Mouse (Mus musculus): ENCODE measurements around the gene Pard3b. TPM values are rescaled to one million over a fixed set of nuclear protein-coding genes. Genes with fewer than 3 reads are reported as not detected.

The Pard3b gene
- total RNA-seq, 2 experiments from 2014 or later, result 12.1 to 15.6 TPM

DNA sequence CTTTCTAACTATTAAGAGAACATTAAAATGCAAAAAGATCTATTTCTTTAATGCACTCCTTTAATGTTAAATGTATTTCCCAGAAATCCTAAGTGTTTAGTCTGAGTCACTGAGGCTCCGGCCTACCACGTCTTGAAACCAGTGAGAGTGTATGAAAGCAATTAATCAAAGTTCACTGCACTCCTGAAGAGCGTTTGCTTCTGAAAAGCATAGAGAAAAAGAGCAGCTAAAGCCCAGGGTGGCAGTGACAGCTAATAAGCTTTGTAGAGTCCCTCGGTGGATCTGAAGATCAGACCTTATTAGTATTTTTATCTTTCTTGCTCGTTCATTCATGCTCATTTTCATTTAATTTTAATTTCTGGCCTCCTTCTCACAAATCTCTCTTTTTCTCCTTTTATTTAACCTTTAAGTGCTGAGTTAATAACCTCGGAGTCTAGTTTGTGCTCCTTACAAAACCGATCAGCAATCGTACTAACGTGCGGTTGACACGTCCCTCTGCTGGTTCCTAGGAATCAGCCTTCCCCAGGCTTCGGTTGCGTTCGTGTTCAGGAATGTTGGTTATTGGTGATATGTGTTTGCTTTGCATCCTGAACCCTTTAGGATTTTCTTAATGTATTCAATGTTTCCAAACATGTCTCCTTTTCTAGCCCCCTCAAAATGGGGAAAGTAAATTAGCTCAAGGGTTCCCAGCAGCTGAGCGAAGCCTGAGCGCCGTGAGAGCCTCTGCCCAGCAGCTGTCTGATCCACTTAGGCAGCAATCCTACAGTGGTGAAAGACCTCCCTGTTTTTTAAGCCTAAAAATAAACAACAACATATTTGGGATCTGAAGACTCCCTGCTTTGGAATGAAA lies 790.9 kb downstream of the Pard3b start:
- DNase-seq, result no peak
- intact Hi-C loops (cut with DNase I), result no loop called here

DNA sequence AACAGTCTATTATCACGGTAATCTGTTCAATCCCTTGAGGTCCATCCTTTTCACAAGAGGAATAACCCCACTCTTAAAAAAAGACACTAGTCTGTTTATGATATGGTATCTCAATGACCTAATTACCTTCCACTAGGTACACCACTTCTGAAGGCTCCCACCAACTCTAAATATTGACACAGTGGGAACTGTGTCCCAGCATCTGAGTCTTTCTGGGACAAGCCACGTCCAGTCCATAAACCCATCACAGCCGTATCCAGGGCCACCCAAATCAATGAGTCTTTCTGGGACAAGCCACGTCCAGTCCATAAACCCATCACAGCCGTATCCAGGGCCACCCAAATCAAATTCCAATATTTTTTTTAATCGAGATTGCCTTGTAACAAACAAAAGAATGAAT lies 792.4 kb downstream of the Pard3b start:
- intact Hi-C loops (cut with DNase I), result no loop called here
- DNase-seq, result no peak

DNA sequence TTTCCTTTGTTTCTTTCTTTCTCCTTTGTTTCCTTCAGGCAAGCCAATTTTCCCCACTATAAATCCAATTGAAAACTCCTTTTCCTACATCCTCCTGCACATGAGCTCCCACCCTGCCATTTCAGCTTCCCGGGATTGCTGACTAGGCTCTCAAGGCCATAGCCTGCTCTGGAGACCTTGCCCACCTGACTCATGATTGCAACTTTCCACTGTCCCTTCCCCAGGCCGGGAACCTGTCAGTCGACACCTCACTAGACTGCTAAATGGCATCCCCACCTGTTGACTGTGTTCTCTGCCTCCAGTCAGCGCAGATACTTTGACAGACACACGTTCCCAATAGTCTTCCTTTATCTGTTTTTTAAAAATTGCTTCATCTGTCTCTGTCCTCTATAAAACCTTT lies 795.3 kb downstream of the Pard3b start:
- DNase-seq, result no peak
- intact Hi-C loops (cut with DNase I), result no loop called here

DNA sequence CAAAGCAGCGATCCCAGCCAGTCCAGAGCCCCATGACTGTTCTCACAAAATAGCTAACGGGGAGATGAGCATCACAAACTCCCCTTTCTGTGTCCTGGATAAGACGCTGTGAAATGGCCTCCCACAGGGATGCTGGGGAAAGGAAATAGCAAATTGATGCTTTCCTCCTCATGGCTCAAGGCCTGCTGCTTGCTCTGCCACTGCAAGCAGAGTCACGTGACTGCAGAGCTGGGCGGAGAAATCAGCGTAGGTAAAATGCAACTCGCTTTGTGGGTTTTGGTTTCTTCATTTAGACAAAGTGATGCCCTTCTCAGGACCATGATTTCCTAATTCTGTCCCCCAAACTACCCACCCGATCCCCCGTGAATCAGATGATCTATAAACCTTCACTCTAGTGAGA lies 797.2 kb downstream of the Pard3b start:
- intact Hi-C loops (cut with DNase I), result no loop called here
- DNase-seq, result no peak

DNA sequence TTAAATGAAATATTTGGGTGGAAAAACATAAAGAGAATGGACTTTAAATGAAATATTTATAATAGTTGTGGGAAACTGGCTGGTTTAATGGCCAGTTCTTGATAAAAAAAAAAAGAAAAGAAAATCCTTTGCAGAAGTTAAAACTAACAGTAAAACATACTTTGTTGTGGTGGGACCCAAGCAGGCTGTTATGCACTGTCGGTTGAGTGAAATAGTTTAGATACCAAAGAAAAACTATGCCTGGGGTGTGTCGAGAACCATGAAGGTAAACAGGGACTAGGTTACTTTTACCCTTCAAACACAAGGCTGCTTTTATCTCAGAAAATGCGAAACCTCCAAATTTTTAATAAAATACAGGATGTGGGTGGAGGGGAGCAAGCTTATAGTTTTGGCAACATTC lies 797.7 kb downstream of the Pard3b start:
- intact Hi-C loops (cut with DNase I), result no loop called here

DNA sequence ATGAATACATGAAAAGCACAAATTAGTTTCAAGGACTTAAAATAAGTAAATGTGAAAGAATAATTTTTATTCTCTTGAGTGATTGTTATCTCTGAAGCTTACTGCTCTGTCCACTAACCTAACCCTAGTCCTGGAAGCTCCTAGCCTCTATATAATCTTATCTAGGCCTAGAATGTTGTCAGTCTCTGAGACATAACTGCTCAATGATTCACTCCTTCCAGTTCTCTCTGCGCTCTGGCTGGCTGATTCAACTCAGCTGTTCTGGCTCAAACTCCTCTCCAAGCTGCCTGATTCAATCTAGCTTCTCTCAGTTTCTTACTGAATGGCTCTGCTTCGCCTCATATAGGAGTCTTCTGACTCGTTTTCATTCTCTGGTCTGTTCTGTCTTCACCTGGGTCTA lies 798.9 kb downstream of the Pard3b start:
- no peak for DNase-seq
- intact Hi-C loops (cut with DNase I), result no loop called here

More for the DNA sequence above, 797.7 kb downstream of the Pard3b start:
- DNase-seq, result no peak

DNA sequence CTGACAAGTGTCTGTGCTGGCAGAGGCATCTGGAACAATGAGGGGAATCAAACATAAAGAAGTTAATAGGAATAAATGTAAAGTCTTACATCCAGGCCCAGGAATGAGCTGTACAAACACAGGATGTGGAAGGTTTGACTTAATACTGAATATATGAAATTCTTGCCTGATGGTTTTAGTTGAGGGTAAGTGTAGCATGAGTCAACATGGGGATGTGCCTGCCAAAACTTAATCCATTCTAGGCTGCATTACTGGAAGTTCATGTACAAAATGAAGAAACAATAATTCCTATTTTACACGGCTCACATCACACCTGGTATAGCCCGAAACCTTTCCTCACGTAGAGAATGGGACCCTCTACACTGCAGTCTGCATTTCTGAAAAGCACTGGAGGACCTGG lies 805.8 kb downstream of the Pard3b start:
- intact Hi-C loops (cut with DNase I), result no loop called here
- no peak for DNase-seq

DNA sequence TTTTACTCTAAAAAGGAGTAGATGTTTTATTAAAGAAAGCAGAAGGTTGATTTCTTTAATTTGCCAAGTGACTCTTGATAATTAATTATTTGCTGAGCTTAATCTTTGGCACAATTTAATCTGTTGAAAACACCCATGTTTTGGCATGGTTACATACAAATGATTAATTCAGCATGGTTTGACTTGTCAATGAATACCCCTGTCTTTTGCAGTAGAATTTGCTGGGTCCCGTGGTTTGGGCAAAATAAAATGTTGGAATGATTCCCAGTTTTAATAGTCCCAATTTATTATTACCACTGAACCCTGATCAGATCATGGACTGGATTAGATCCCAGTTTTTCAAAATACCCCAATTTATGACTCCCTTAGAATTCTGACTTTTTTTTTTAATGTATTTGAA lies 808.2 kb downstream of the Pard3b start:
- no peak for DNase-seq
- intact Hi-C loops (cut with DNase I), result no loop called here

DNA sequence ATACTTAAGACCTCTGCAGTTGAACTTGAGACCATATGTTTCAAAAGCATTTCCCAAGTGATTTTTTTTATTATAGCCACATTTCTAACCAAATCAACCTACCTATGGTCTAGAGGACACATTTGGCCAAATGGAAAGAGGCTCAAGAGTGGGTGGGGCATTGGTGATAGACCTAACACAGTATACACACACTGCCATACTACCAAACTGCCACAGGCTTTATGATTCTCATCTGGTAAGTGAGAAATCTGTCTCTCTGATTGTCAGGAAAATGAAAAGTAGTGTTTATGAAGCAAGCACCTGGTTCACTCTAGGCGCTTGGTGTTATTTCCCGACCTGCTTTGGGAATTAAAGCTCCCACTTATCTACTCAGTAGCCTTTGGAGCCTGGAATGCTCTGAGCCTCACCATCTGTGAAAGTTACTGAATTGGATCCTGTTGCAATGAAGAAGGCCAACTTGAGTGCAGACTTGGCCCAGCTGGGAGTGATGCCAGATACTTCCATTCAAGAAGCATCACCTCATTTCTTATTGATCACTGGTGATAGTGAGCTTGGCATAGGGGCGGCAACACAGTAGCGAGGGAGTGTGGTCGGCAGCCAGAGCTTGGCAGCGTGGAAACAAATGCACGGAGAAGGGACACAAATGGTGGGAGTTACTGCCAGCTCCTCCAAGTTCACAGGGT lies 810.7 kb downstream of the Pard3b start:
- peak in 1 of 2 experiments; percentile 5 for DNase-seq
- intact Hi-C loops (cut with DNase I), result no loop called here

DNA sequence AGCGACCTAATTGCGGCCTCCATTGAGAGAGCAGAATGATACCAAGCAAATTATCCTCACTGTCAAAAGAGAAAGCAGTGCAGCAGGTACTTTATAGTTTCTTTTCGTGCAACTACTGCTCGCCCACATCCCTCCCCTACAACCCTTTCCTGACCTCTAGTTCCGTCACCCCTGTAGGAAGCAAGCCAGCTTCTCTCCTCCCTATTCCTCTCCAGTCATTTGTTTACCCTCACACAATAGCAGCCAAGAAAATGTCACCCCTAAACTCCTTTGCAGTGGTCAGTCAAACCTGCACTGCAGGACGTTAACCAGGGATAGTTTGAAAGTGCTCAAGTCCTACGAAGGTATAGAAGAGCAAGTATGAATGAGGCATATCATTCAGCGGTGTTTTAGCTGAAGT lies 826.9 kb downstream of the Pard3b start:
- no peak for DNase-seq
- intact Hi-C loops (cut with DNase I), result no loop called here

DNA sequence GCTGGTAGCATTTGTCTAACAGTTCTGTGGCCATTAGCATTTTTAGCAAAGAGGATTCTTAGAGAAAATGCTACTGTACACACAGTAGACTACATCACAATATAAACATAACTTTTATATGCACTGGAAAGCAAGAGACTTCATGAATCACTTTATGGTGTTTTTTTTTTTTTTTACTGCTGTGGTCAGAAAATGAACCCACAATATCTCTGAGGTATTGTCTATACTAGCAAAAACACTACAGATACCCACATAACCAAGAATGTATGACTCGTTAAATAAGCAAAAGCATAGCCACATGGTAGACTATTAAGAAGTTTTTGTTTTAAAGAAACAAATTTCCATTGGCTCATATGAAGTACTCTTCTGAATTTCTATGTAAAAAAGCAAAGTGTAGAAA lies 827.9 kb downstream of the Pard3b start:
- DNase-seq, result no peak
- intact Hi-C loops (cut with DNase I), result no loop called here

DNA sequence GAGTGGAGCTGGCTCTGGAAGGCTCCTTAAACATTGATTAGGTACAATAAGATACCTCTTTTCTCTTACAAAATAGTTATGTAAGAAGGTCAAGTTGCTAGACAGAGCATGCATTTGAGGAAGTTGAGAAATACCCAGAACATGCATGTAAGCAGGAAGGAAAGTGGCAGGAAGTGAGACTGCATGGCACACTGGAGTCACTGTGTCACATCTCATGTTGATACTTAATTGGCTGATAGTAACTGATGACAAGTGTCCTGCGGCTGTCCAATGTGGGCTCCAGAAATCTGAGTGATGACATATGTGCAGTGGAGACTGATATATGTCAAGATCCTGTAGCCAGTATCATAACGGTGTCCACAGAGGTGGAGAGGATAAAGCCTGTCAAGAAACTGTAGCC lies 844.4 kb downstream of the Pard3b start:
- intact Hi-C loops (cut with DNase I), result no loop called here
- no peak for DNase-seq

DNA sequence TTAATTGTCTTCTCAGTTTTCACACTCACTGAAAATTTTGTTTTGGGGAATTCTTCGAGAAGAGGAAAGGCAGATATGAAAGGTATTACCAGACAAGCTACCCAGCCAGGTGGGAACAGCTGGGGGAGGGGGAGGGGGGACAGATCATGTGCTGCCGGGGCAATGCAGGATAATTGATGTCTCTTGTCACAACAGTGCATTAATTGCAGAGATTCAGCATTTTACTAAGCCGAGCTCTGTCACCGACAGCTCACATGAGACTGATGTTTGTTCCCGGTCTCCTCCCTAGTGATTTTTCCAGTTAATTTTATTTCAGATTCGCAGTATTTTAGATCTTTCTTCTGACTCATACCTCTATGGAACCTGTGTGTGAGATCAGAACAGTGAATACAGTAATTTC lies 850.2 kb downstream of the Pard3b start:
- intact Hi-C loops (cut with DNase I), result no loop called here
- DNase-seq, result no peak

DNA sequence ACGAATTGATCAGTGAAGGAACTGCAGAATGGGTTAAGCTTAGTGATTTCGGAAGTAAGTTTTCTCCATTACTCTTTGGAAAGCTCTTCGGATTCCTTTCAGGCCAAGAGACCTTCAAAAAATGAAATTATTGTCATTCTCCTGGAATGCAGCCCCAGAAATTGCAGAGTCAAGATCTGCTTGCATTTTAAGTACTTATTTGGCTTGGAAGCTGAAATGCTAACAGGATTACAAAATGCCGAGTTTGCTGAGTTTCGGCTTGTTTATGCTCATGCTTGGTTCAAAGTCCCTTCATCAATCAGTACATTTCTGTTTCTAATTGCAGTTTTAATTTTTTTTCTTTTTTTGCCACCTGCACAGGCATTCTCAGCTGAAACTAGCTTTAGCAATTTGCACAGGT lies 860.5 kb downstream of the Pard3b start:
- intact Hi-C loops (cut with DNase I), result no loop called here
- no peak for DNase-seq

DNA sequence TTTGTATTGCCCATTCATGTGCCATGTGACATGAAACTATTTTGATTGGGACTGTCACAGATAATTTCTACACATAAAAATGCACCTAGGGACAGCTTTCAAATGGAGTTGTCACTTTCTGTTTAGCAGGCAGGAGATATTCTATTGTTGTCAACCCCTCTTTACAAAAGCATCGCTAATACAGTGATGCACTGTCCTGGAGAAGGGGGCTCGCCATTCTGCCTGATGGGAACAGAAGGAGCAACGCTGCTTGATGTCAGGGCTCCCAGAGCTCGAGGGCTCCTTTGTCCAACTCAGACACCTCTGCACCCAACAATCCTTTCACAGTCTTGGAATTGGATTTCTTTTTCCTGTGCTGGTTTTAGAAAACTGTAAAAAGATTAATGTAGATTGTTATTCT lies 871.9 kb downstream of the Pard3b start:
- intact Hi-C loops (cut with DNase I), result no loop called here
- DNase-seq, result no peak

DNA sequence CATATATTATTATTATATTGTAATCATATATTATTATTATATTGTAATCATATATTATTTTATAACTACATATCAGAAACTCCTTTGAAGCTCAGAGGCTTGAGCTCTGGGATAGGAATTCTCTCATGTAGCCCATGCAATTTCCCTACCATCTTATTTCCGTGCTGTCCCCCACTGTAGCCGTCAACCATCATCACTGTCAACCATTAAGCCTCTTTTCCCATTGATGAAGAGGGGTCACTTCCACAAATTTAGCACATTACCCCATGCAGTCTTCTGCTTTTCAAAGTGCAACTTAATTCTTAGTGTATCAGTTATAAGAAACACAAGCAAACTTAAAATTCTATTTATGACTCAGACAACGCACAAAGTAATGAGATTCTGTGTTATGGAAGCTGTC lies 873.1 kb downstream of the Pard3b start:
- intact Hi-C loops (cut with DNase I), result no loop called here
- no peak for DNase-seq

DNA sequence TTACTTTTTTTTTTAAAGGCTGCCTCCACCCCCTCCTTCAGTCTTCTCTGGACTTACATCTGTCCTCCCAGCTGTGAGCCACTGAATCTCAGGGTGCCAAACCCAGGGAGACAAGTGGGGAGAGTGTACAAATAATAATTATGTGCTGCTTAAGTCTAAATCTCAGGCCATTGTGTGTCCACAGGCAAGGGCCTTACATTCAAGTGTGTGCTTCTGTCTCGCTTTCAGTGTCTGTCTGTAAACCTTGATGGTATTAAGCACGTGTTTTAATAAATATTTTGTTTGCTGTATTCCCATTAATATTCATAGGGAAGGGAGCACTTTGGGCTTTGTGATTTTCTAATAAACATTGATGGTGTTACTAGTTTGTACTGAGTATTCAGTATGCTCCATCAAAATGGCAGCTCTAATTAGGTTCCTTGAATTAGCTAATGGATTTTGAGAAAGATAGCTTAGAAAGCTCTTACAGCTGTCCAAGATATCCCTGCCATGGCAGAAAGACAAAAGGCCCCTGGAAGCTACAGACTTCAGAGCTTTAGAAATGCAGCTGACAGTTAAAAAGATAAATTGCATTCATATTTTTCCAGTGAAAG lies 880.1 kb downstream of the Pard3b start:
- intact Hi-C loops (cut with DNase I), result no loop called here

DNA sequence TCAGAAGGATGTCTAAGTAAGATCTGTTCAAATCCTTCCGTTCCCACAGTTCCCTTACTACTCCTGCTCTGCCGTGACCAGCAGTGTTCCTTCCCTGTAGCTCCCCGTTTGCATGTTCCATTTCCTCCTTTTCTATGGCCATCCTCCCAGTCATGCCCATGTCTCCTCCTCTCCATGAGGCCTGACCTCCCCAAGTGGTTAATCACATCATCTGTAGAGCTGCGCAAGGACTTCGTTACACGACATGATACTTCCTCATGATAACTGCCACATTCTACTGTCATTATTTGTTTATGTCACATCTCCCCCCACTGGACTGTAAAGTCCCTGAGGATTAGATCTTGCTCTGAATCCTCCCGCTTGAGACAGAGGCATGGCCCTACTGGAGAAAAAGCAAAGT lies 882.7 kb downstream of the Pard3b start:
- no peak for DNase-seq
- intact Hi-C loops (cut with DNase I), result no loop called here

More for the DNA sequence above, 880.1 kb downstream of the Pard3b start:
- no peak for DNase-seq

DNA sequence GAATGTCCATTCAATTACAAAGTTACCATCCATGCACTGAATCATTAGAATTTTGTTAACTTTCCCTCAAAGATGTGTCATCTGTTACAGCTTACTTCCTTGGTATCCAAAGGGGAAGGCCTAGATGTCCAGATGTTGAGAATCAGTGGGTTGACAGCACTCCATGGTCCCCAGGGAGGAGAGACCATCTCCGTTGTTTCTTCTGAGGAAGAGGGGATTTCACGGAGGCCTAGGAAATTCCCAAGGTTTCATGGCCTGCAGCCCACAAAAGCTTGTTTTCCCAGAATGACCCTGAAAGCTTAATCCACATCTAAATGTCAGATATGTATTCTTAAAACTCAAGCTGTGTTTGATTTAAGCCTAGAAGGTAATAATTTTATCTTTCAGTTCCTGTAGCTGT lies 884.1 kb downstream of the Pard3b start:
- DNase-seq, result no peak
- intact Hi-C loops (cut with DNase I), result no loop called here

DNA sequence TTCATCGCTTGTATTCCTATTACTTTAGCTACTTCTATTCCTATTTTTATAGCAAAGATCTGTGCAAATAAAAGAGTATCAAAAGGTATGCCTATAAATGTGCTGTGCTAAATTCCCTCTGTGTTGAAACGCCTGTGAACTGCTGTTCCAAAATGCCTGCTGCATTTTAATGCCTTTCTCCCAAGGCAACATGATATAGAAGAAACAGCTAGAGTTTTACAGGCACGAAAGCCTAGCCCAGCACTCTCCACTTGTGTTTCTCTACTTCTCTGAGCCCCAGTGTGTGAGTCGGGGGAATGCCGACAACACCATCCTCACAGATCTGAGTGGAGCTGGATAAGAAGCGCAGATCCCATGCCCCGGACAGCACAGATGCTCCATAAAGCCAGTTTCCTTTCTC lies 889.2 kb downstream of the Pard3b start:
- DNase-seq, result no peak
- intact Hi-C loops (cut with DNase I), result no loop called here

DNA sequence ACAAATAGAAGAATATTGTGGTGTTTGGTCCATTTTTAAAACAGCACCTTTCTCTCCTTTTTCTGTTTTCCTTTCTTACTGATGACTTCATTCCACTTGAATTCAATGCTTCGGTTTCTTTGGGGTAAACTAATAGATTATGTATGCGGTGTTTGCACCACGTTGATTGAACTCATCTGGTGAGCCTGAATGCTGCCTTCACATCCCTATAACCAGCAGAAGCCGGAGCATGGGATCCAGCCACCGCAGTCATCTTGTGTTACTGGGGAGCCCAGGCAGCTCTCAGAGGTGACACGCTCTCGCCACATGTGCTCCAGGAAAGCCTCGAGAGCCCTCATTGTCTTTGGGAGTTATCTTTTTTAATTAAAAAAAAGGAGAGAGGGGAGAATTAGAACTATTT lies 891.3 kb downstream of the Pard3b start:
- intact Hi-C loops (cut with DNase I), result no loop called here
- no peak for DNase-seq
